Mouse (Mus musculus): ENCODE results near the gene Fpgs.
A peak's percentile ranks its signal among the peaks of the same experiment; 100 is the strongest.

Gene Fpgs

DNA sequence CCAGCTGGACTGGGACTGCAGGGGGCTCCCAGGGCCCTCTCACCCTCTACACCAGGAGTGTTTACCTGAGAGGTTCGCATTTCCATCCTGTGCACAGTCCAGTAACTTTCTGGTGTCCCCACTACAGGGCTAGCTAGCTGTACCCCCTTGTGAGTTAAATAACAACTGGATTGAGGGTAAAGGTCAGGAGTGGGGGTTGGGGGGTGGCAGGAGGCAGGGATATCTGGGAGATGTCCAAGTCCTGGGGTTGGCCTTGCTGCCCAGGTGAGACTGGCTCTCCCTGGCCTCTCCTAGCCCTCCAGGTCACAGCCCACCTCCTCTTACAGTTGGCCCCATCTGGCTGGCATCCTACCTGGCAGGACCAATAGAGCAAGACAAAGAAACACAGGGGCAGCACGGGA, at the start of gene Fpgs:
Fpgs (minus strand) TSS at position 125 of the 401 bp plus-strand sequence.
- no peak for DNase-seq

DNA sequence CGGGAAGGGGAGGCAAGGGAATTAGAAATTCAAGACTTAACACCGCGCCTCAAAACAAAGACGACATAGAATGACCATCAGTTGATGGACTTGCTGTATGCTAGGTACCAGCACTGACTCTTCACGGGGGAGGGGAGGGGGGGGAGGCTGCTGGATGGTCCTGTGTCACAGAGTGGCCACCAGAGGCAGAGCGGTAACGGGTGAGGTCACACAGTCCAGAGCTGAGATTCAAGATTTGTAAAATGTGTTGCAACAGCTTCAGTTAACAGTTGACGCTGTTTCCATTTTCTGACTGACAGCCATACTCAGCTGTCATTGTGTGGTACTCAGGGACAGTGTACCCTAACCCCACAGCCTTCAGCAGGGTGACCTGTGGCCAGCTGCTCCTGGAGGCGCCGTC, 48.2 kb upstream of the Fpgs start:
- no peak for DNase-seq

DNA sequence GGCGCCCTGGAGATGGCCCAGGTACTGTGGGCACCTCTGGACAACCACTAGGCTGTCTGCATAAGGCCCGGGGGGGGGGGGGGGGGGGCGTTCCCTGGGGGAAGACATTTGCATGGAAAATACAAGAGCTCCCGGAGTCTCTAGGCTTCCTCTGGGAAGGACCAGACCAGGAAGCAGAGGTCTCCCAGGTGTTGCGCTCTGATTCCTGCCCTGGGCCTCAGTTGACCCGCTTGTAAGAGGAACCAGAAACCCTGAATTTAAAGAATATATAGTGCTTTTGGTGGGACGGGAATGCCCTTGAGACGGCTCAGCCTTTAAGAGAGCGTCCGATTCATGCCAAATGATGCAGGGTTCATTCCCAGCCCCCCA, 47.7 kb upstream of the Fpgs start:
- DNase-seq, result no peak

DNA sequence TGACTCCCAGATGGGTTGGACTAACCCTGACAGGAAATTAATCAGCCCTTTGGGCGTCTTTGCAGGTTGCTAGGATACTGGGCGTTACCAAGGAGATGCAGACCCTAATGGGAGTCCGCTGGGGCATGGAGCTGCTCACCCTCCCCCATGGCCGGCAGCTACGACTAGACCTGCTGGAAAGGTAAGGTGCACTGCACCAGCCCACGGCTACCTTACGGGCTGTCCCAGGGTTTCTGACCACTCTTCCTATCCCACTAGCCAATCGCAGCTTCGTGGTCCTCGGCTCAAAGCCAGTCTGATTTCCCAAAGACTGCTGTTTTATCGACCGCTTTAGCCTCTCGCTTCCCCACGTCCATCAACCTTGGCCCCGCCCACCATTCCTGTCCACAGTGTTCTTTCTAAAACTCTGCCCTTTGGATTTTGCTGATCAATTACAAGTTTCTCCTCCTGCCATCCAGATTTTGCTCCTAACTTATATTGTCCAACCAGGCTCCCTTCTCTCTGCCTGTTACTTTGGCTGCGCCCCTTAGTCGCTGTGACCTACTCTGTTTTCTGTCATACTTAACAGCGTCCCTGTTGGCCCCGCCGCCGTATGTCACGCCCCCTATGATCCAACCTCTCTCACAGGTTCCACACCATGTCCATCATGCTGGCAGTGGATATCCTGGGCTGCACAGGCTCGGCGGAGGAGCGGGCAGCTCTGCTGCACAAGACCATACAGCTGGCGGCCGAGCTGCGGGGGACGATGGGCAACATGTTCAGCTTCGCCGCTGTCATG, 47.1 kb upstream of the Fpgs start:
- no peak for DNase-seq

DNA sequence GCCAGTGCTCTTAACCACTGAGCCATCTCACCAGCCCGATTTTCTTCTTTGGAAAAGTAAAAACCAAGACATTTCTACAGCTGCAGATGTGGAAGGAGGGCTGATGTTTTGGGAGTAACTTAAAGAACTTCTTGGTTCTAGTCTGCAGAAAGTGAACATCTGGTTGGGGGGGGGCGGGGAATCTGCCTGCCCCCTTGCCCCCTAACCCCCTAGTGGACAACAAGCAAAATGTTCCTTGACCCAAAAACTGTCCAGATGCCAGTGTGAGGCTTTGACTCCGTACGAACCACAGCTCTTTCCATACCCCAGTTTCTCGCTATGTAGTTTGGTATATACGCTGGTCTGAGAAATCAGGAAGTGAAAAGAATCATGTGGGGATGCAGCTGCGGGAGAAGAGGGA, 46.3 kb upstream of the Fpgs start:
- DNase-seq, result no peak

DNA sequence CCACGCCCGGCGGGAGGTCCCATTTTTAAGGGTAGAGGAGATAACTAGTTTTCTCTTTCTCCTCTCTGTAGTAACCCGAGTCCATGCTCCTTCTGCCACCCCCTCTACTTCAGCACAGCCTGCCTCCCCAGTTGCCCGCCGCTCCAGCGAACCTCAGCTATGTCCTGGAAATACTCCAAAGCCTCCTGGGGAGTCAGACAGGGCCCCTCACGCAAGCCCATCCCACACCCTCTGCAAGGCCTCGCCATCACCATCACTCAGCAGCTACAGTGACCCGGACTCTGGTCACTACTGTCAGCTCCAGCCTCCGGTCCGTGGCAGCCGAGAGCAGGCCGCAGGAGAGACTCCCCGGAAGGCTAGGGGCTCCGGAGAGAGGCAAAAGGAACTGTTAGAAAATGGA, 45.1 kb upstream of the Fpgs start:
- DNase-seq, result no peak

DNA sequence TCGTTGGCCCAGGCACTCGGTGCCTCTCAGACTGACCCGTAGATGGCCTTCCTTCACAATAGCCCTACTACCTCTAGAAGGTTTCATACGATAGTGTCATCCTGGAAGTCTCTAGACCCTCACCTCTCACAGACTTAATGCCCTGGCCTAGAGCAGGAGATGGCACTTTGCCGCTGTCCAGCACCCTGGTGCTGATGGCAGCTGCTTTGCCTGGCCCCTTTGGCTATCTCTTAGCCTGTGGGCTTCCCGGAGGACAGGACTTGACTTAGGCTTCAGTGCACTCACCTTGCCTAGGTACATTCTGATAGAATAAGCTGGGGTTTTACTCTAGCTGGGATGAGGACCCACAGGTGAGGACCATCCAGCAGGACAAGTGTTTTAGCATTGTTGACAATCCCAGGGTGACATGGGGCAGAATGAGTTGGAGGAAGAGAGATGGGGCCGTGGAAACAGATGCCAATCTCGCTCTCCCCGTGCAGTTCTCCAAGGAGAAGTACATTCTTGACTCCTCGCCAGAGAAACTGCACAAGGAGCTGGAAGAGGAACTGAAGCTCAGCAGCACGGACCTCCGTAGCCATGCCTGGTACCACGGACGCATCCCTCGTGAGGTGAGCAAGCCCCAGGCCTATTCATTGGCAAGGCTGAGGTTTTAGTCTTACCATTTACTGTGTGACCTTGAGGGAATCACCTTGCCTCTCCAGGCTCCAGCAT, 40.5 kb upstream of the Fpgs start:
- DNase-seq, result no peak

DNA sequence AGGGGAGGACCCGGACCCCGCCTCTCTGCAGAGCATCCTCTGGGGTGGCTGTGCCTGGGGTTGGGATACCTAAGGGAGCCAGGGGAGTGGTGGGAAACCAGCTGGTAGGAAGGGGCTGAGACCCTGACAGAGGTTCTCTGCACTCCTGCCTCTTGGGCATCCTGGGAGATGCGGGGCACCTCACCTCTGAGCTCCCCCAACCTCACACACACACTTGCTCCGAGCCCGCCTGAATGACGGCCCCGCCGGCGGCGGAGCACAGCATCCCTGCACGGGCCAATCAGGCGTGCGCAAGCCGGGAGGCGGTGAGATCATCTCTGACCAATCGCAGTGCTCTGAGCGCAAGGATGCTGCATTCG, 38.2 kb upstream of the Fpgs start:
- peak; percentile 93 for DNase-seq

DNA sequence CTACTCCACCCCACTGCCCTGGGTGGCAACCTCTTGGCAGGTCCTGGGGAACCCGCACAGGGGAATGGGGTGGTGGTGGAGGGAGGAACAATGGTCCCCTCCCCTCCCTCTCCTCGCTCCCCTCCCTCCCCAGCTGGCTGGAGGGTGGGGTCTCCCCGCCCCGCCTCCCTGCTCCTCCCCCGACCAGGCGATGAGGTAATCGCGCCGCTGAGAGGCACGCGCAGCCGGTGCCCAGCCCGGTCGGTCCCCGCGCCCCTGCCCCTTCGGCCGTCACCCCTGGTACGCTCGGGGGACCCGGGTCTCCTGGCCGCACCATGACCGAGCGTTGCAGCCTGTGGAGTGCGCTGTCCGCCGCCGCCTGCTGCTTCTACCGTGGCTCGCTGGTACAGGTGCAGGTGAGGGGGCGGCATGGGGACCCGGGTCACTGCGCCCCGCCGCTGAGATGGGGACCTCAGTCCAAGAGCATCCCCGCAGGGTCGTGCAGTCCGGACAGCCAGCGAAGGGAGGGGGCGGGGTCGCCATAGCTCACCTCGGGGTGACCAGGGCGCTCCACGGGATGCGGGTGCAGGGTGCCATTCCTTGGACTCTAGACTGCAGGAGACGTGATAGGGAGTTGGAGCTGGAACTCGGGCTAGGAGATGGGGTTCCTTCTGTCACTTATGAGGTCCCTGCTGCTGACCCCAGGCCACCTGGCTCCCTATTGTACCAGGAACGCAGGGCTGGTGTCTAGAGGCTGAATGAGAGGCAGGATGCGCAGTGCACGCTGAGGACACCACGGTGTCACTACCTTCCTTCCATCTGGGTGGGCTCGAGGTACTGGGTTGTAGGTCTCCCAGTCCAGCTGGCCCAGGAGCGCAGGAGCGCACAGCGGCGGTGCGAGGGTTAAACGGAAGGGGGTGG, 37.6 kb upstream of the Fpgs start:
- peak; percentile 63 for DNase-seq

DNA sequence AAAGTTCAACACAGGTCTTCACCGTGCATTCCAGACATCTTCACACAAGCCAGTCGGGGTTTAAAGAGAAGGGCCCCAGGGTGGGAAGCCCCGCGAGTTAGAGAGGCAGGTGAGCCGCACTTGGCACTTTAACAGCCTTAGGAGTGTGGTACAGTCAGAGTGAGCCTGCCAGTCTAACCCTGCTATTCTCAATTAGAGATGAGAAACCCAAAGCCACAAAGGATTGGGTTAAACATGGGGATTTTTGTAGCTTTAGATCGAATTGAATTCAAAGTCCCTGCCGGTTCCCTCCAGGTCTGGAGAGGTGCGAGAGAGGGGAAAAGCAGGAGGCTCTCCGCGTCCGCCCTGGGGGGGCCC, 36.9 kb upstream of the Fpgs start, which contains the start of gene 6330409D20Rik:
6330409D20Rik (minus strand) TSS at position 101 of the 357 bp plus-strand sequence.
- no peak for DNase-seq

DNA sequence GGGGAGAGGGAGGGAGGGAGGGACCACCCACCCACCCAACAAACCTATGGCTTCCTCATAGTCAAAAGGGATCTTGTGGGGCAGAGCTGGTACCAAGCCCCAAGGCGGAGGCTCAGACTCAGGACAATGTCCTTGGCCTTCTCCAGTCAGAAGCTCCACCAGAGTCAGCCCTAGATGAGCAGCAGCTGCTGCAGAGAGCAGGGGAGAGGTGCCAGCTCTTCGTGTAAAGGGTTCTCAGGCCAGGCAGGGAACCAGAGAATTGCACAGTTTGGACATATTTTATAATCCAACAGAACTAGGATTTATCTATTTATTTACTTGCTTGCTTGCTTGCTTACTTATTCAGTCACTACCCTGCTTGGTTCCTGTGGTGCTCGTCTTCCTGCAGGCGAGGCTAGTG, 35.4 kb upstream of the Fpgs start:
- no peak for DNase-seq

DNA sequence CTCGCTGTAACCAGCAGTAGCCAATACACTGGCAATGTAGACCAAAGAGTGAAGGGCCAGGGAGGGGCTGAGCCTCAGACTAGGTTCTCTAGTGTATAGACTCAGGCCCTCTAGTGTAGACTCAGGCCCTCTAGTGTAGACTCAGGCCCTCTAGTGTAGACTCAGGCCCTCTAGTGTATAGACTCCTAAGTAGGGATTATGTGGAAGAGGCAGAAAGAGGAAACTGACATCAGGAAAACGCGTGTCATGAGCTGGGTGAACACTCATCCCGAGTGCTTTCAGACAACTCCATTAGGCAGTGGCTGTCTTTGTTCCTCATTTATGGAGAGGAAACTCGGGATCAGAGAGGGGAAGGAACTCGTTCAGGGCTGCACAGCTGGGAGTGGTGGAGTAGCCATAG, 33.1 kb upstream of the Fpgs start:
- no peak for DNase-seq

DNA sequence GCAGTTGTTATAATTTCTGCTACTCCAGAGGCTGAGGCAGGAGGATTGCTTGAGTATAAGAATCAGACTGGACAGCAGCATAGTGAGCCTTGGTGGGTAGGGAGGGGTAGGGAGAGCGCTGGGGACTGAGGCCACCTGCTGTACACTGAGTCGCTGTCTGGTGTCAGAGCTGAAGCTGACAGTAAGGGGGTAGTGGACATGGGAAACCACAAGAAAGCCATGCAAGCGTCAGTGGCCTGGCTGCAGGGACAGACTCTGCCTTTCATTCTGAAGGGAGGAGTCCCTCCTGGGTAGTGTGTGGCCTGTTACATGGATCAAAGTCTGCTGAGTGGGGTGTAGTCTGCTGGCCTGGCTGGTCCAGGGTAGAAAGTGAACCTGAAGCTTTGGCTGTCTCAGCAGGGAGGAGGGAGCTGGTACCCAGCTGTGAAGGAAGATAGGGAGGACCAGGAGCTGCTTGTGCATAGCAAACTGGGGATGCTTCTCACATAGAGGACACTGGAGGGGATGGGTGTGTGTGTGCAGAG, 32.4 kb upstream of the Fpgs start:
- no peak for DNase-seq

DNA sequence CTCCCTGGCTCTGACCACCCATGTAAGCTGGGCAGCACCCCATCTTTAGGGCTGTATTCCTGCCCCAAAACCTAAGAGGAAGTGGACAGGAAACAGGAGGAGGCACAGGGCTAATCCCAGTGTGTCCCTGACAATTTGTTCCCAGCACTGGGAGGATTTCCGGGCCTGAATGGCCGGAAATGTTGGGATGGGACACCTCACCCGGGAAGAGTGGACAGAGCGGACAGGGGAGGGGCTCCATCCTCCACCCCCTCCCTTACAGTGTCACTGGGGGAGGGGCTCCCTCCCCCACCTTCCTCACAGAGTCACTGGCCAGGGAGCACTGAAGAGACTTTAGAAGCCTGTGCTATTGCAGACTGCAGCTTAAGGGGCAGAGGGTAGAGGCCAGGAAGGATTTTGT, 31.0 kb upstream of the Fpgs start:
- no peak for DNase-seq

DNA sequence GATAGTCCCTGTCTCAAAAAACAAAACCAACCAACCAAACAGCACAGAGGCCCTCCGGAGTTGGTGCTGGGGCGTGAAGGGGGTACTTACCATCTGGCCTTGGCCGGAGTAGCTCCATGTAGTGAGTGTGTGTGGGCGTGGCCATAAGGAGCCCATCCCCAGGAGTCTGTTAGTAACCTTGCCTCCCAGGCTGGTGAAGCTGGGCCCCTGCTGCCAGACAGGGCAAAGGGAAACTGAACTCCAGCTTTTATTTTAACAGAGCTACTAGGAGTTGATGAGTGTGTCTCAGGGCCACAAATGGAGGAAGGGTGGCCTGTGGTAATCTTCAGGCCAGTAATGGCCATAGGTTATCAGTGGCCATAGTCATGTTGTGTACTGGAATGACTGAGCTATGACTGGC, 30.5 kb upstream of the Fpgs start:
- DNase-seq, result no peak

DNA sequence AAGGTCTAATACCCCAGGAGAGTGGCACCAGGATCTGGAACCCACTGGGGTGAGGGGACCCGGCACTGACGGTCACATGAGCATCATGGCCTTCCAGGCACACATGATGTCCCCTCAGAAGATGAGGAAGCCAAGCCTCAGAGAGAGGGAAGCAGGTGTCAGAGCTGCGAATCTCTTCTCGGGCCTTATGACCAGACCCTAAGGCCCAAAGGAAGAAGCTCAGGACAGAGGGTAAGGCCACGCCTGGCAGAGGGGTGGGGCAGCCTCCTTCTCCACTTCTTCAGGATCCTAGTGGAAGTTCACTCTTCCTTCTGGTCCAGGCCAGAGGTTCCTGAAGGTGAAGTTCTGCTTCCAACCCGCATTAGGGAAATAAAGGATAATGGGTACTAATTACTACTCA, 28.8 kb upstream of the Fpgs start:
- no peak for DNase-seq

DNA sequence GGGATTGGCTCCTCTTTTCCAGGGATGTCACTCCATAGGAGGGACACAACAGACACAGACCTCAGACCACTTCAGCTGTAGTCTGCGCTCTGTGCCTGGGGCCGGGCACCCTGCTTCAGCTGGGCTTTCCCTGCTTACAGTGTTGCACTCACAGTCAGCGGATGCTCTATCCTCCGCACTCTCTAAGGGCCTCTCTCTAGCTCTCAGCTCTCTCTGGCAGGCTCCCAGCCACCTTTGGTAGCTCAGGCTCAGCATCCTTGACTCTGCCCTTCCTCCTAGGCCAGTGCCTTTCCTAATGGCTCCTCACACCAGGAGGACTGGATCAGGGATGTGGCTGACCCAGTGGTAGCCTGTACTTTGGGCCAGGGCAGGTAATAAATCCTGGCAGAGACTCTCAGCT, 28.0 kb upstream of the Fpgs start:
- no peak for DNase-seq

DNA sequence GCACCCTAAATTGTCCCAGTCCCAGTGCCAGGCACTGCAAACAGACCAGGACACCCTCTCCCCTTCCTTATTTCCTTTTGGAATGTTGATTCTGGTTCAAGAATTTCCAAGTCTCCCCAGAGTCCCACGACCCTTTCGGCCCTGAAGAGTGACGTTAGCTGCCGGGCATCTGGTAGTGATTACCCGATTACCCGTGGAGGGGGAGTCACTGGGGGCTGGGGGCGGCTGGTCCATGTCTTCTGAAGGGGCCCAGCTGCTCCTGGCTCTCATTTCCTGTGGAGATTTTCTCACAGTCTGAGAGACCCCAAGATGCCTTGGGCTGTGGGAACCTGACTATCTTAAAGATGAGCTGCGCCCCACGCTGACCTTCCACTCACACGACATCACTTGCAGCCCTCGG, 26.9 kb upstream of the Fpgs start:
- DNase-seq, result no peak

DNA sequence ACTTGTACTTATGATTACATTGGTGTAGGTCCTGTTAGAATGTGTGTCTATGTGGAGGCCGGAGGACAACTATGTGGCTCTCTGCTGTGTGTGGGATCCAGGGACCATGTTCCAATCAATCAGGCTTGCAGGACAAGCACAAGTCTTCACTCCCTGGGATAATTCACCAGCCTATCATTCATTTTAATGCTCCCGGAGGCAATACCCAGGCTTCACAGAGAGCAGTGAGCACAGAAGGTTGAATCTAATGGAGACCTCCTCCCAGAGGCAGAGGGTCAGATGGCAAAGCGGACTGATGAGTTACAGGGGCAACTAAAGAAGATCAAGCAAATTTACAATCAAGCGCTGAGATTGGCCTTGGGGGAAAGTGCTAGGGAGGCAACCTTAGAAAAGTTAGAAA, 25.6 kb upstream of the Fpgs start:
- DNase-seq, result no peak

DNA sequence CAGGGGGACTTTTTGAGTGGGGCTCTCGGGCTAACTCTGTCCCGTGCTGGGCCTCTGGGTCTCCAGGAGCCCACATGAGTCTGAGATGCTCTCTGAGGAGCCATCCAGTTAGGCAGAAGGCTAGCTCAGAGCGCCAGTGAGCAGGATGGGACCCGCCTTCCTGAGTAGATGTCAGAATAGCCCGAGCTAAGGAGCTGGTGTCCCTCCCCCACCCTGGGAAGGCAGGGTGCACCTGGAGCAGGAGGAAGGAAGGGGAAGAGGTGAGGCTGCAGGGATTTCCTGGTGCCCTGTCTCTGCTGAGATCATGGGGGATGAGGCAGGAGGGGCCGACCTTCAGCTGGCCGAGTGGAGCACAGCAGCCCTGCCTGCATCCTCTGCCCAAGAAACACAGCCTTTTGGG, 24.5 kb upstream of the Fpgs start:
- no peak for DNase-seq

DNA sequence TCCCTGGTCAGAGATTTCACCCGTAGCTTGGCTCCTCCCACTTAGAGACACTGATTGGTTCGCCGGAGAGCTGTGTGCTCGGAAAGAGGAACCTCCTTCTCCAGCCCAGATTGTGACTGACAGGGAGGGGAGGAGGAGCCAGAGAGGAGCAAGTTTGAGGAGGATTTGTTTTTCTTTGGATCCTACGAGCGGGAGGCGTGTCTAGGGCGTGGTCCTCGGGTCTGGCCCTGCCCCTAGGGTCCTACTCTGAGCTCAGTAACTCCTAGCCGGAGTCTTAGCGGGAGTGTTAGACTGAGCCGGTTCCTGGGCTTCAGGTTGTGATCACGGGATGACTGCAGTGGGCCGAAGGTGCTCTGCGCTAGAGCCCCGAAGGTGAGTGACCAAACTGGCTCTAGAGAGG, 23.5 kb upstream of the Fpgs start:
- peak; percentile 92 for DNase-seq

DNA sequence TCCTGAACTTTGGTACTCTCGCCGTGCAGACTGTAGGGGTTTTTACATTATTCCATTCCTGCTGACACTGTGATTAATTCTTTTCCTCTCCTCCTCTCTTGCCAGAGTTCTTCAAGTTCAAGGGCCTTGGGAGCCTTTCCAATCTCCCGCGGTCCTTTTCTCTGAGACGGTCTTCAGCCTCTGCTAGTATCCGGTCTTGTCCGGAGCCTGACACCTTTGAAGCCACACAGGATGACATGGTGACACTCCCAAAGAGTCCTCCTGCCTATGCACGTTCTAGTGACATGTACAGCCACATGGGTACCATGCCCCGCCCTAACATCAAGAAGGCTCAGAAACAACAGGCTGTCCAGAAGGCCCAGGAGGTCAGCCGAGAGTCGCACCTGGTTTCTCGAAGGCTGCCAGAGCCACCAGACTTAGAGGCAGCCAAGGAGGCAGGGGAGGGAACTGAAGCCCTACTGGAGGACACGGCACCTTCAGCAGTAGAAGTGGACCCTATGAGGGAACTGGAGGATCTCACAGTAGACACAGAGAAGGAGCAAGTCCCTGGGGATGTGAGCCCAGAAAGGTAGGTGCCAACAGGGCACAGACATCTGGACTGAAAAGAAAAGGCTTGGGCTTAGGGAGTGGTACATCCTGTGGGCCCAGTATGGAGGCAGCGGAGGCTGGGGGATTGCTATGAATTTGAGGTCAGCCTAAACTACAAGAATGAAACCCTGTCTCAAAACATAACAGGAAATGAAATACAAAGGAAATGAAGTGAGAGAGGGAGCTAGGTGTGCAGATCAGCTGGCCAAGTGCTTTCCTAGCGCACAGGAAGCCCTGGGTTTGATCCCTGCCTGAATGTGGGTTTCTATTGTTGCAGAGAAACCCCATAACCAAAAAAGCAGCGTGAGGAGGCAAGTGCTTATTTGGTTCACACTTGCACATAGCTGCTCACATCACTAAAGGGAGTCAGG, 21.2 kb upstream of the Fpgs start:
- no peak for DNase-seq
